Mouse (Mus musculus): ENCODE data around the gene Kras. TPM values are rescaled to one million over a fixed set of nuclear protein-coding genes. Genes with fewer than 3 reads are reported as not detected.

The Kras gene
- polyA plus RNA-seq (2015; fragmentation: Nextera tagmentation; extraction: Ambion mirVana), result 41.1 and 44.1 TPM in 2 replicates

DNA sequence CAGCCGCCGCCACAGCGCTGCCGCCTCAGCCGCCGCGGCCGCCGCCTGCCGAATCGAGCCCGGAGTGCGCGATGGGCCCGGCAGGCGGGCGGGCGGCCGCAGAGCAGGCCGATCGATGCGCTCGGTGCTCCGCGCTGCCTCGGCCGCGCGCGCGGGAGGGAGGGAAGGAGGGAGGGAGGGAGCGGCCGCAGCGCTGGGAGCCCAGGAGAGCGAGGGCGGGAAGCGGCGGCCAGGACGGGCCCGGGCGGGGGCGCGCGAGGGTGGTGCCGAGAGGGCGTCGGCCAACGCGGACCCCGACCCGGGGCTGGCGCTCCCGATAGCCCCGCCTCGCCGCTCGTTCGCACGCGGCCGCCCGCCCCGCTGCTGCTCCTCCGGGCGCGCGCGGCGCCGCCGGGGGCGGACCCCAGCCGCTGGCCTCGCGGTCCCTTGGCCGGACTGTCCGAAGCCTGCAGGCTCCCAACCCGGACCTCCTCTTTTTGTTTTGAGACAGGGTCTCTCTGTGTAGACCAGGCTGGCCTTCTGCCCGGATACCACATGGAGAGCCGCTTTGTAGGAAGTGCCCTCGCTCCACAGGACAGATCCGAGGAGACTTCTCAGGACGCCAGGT lies at the start of gene Kras:
Gene Kras, minus strand, starts transcription at position 55 of the 607 bp plus-strand sequence.
- 0% methylated on average over 68 of the region's 83 CpGs for WGBS (ENCODE audit: insufficient replicate concordance)

DNA sequence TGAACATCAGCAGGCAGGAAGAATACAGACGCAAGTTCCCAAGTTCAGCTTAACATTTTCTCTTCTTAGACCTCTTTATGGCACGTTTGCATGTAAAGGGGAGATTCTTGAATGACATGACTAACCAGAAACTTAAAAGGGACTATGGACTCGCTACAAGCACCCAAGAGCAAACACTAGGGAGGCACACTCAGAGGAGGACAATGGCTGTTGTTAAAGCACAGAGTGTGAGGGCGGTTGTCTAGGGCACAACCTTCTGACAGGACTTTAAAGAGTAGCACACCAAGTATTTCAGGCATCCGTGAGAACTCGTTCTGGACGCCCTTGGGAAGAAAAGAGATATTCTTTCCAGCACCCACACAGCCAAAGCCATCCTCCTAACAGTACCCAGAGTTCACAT lies 47.6 kb upstream of the Kras start:
- no peak for ATAC-seq (ENCODE audit: low read depth)
- no peaks in the 10 kb centered on the region for H3K9me3 ChIP-seq (replicated peaks; ENCODE audit: control insufficient read depth, low read length)
- H3K4me2 ChIP-seq (ENCODE audit: low read depth, low read length), result no peak overlapping the region
- no peaks in the 10 kb centered on the region for H3K36me3 ChIP-seq (ENCODE audit: control insufficient read depth, insufficient read depth)
- no peaks in the 10 kb centered on the region for H3K27me3 ChIP-seq (ENCODE audit: control insufficient read depth, insufficient read depth, low read depth, low read length)
- no peak overlapping the region for H3K4me3 ChIP-seq (ENCODE audit: low read depth, low read length)
- 47% methylated on average over 7 of the region's 7 CpGs for WGBS (ENCODE audit: insufficient replicate concordance)
- H3K27ac ChIP-seq (ENCODE audit: low read length), result no peak overlapping the region
- H3K9ac ChIP-seq (ENCODE audit: low read depth, low read length), result no peak overlapping the region
- H3K4me1 ChIP-seq (ENCODE audit: control insufficient read depth, low read depth, low read length), result no peaks in the 10 kb centered on the region; the same call in 1 of the 2 replicates

More for the DNA sequence above, at the start of gene Kras:
- Histone ChIP-seq H3K9ac (ENCODE audit: low read depth, low read length) (peak within 1 kb of the TSS; percentile 97), H3K9me3 (replicated peaks; ENCODE audit: control insufficient read depth, low read length) (no peaks in the 10 kb centered on the region), H3K4me2 (ENCODE audit: low read depth, low read length) (peak within 1 kb of the TSS; percentile 98), H3K27ac (ENCODE audit: low read length) (peak within 1 kb of the TSS; percentile 85), H3K4me1 (ENCODE audit: control insufficient read depth, low read depth, low read length) (peaks cover 18% of the 10 kb centered on the region), H3K36me3 (ENCODE audit: control insufficient read depth, insufficient read depth) (peaks cover 11% of the 10 kb centered on the region), H3K27me3 (ENCODE audit: control insufficient read depth, insufficient read depth, low read depth, low read length) (0 out of 2 replicates have a peak, but pooled peaks cover 3% of the 10 kb centered on the region), H3K4me3 (ENCODE audit: low read depth, low read length) (peak within 1 kb of the TSS; percentile 93)
- ATAC-seq (ENCODE audit: low read depth), result peak; percentile 90

DNA sequence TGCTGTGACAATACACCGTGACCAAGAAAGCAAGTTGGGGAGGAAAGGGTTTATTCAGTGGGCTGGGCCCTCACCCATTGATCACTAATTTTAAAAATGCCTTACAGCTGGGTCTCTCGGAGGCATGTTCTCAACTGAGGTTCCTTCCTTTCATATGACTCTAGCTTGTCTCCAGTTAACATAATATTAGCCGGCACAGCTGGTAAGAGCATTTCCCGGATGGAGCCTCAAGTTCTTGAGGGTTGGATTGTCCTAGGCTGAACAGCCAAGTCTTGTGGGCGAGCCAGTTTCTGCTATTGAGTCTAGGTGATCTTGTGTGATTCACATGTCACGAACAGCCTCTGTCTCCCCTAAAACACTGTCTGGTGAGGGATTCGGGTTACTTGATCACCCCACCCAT lies 46.9 kb upstream of the Kras start:
- WGBS (ENCODE audit: insufficient replicate concordance), result 60% methylated on average over 7 of the region's 7 CpGs
- H3K27me3 ChIP-seq (ENCODE audit: control insufficient read depth, insufficient read depth, low read depth, low read length), result no peaks in the 10 kb centered on the region
- H3K4me1 ChIP-seq (ENCODE audit: control insufficient read depth, low read depth, low read length), result no peaks in the 10 kb centered on the region; the same call in 1 of the 2 replicates
- H3K4me3 ChIP-seq (ENCODE audit: low read depth, low read length), result no peak overlapping the region
- no peak overlapping the region for H3K27ac ChIP-seq (ENCODE audit: low read length)
- no peak overlapping the region for H3K4me2 ChIP-seq (ENCODE audit: low read depth, low read length)
- no peak overlapping the region for H3K9ac ChIP-seq (ENCODE audit: low read depth, low read length)
- no peaks in the 10 kb centered on the region for H3K9me3 ChIP-seq (replicated peaks; ENCODE audit: control insufficient read depth, low read length)
- no peaks in the 10 kb centered on the region for H3K36me3 ChIP-seq (ENCODE audit: control insufficient read depth, insufficient read depth)
- no peak for ATAC-seq (ENCODE audit: low read depth)

DNA sequence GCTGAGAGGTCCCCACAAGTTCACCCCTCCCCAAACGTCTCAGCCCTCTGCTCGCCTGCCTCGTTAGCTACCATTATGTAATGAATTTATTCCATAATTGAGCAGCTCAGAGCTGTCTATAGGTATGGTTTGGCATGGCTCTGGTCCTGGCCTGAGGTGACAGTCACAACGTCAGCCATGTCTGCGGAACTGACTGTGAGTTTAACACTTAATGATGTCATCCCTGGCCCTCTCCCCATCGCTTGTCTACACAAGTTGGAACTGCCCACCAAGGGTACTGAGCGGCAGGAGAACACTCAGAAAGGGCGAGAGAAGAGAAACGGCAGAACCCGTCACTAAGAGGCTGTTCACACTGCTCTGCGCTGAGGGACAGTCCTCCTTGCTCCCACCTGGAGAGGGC lies 45.1 kb upstream of the Kras start:
- no peak for ATAC-seq (ENCODE audit: low read depth)
- H3K27ac ChIP-seq (ENCODE audit: low read length), result no peak overlapping the region
- H3K4me3 ChIP-seq (ENCODE audit: low read depth, low read length), result no peak overlapping the region
- no peaks in the 10 kb centered on the region for H3K36me3 ChIP-seq (ENCODE audit: control insufficient read depth, insufficient read depth)
- H3K9me3 ChIP-seq (replicated peaks; ENCODE audit: control insufficient read depth, low read length), result no peaks in the 10 kb centered on the region
- H3K4me1 ChIP-seq (ENCODE audit: control insufficient read depth, low read depth, low read length), result no peaks in the 10 kb centered on the region; the same call in 1 of the 2 replicates
- no peak overlapping the region for H3K9ac ChIP-seq (ENCODE audit: low read depth, low read length)
- H3K27me3 ChIP-seq (ENCODE audit: control insufficient read depth, insufficient read depth, low read depth, low read length), result no peaks in the 10 kb centered on the region
- WGBS (ENCODE audit: insufficient replicate concordance), result 67% methylated on average over 11 of the region's 11 CpGs
- H3K4me2 ChIP-seq (ENCODE audit: low read depth, low read length), result no peak overlapping the region

DNA sequence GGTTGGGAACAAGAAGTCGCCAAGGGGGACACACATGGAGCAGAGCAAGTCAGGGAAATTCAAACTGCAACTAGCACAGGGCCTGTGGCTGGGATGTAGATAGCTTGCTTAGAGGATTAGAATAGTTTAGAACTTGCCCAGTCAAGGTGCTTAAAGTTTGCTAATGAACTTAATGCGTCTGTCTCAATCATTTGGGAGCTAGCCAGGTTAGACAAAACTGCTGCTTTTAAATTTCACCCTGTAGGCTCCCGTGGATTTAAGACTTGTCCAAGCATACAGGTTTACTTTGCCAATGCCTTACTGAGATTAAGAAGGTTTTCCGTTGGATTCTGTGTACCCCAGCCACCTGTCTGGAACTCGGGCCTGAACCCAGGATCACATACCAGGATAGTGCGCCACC lies 43.1 kb upstream of the Kras start:
- 60% methylated on average over 6 of the region's 6 CpGs for WGBS (ENCODE audit: insufficient replicate concordance)
- no peaks in the 10 kb centered on the region for H3K36me3 ChIP-seq (ENCODE audit: control insufficient read depth, insufficient read depth)
- no peaks in the 10 kb centered on the region for H3K9me3 ChIP-seq (replicated peaks; ENCODE audit: control insufficient read depth, low read length)

DNA sequence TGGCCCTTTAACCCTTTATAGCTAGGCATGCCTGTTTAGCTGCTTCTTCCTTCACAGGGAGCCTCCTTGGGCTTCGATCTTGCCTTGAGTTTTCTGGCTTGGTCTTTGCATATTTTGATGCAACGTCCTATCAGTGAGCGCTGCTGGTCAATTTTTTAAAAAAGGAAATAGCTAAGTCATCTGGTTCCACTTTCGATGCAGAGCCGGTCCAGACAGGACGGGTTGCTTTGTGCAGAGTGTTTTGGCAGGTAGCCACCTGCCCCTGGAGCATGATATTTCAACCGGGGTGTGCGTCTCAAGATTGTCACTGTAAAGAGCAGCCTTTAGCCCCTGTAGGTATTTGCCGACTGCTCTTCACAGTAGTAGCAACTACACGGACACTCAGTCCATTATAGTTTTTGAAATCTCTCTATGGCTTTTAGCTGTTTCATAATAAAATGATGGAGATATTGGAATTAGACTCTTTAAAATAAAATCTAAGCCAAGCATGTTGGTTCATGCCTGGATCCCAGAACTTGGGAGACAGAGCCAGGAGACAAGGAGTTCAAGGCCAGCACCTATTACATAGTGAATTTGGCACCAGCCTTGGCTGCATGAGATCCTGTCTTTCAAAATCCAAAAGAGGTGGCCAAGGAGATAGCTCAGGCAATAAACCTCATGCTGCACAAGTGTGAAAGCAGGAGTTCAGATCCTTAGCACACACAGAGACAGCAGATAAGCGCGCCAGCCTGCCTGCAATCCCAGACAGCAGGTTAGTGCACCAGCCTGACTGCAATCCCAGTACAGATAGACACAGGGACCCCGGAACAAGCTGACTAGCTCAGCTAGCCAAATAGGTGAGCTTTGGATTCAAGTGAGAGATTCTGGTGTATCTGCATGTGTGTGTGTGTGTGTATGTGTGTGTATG lies 41.6 kb upstream of the Kras start:
- no peak overlapping the region for H3K27ac ChIP-seq (ENCODE audit: low read length)
- ATAC-seq (ENCODE audit: low read depth), result no peak
- no peaks in the 10 kb centered on the region for H3K4me1 ChIP-seq (ENCODE audit: control insufficient read depth, low read depth, low read length)
- H3K27me3 ChIP-seq (ENCODE audit: control insufficient read depth, insufficient read depth, low read depth, low read length), result no peaks in the 10 kb centered on the region
- H3K4me2 ChIP-seq (ENCODE audit: low read depth, low read length), result no peak overlapping the region
- no peaks in the 10 kb centered on the region for H3K36me3 ChIP-seq (ENCODE audit: control insufficient read depth, insufficient read depth)
- H3K4me3 ChIP-seq (ENCODE audit: low read depth, low read length), result no peak overlapping the region
- H3K9ac ChIP-seq (ENCODE audit: low read depth, low read length), result no peak overlapping the region
- 47% methylated on average over 13 of the region's 13 CpGs for WGBS (ENCODE audit: insufficient replicate concordance)
- H3K9me3 ChIP-seq (replicated peaks; ENCODE audit: control insufficient read depth, low read length), result no peaks in the 10 kb centered on the region

More for the DNA sequence above, 43.1 kb upstream of the Kras start:
- no peak overlapping the region for H3K27ac ChIP-seq (ENCODE audit: low read length)
- no peaks in the 10 kb centered on the region; the same call in 1 of the 2 replicates for H3K4me1 ChIP-seq (ENCODE audit: control insufficient read depth, low read depth, low read length)
- H3K27me3 ChIP-seq (ENCODE audit: control insufficient read depth, insufficient read depth, low read depth, low read length), result no peaks in the 10 kb centered on the region
- H3K9ac ChIP-seq (ENCODE audit: low read depth, low read length), result no peak overlapping the region
- no peak overlapping the region for H3K4me2 ChIP-seq (ENCODE audit: low read depth, low read length)
- H3K4me3 ChIP-seq (ENCODE audit: low read depth, low read length), result no peak overlapping the region
- no peak for ATAC-seq (ENCODE audit: low read depth)

DNA sequence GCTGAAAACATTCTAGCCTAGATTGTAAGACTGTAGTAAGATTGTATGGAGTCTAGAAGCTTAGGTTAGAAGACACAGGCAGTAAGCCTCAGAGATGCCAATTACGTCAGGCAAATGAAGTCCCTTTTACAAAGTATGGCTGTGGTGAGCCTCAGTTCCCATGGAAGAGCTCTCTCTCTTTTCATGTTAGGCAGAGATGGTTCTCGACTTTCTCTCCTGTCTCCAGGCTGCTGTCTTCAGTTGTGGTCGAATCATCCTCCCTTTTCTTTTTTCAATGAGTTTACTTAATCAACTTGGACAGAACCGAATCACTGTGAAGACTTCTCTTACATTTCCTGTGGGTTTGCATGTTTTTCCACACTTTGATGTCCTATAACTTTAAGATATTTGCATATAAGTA lies 35.6 kb upstream of the Kras start:
- Histone ChIP-seq H3K4me2 (ENCODE audit: low read depth, low read length) (no peak overlapping the region), H3K27me3 (ENCODE audit: control insufficient read depth, insufficient read depth, low read depth, low read length) (no peaks in the 10 kb centered on the region), H3K27ac (ENCODE audit: low read length) (no peak overlapping the region), H3K9me3 (replicated peaks; ENCODE audit: control insufficient read depth, low read length) (no peaks in the 10 kb centered on the region), H3K4me3 (ENCODE audit: low read depth, low read length) (no peak overlapping the region), H3K9ac (ENCODE audit: low read depth, low read length) (no peak overlapping the region), H3K4me1 (ENCODE audit: control insufficient read depth, low read depth, low read length) (no peaks in the 10 kb centered on the region), H3K36me3 (ENCODE audit: control insufficient read depth, insufficient read depth) (no peaks in the 10 kb centered on the region)
- no peak for ATAC-seq (ENCODE audit: low read depth)
- WGBS (ENCODE audit: insufficient replicate concordance), result 60% methylated on average over 4 of the region's 4 CpGs

DNA sequence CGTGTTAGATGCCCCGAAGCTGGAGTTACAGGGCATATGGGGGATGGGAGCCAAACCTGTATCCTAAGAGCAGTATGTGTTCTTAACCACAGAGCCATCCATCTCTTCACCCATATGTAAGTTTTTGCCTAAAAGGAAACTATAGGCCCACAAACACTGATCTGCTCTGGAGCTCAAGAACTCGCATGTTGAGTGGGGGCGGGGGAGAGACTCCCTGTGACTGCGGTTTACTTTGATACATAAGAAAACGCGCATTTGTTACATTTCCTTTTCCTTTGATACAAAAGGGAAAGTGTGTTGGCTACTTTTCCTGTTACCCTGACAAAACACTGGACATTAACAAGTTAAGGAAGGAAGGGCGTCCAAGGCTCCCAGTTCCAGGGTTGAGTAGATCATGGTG lies 34.2 kb upstream of the Kras start:
- H3K9ac ChIP-seq (ENCODE audit: low read depth, low read length), result no peak overlapping the region
- H3K9me3 ChIP-seq (replicated peaks; ENCODE audit: control insufficient read depth, low read length), result no peaks in the 10 kb centered on the region
- H3K36me3 ChIP-seq (ENCODE audit: control insufficient read depth, insufficient read depth), result no peaks in the 10 kb centered on the region
- no peaks in the 10 kb centered on the region for H3K4me1 ChIP-seq (ENCODE audit: control insufficient read depth, low read depth, low read length)
- H3K4me3 ChIP-seq (ENCODE audit: low read depth, low read length), result no peak overlapping the region
- no peak for ATAC-seq (ENCODE audit: low read depth)
- H3K27ac ChIP-seq (ENCODE audit: low read length), result no peak overlapping the region
- H3K4me2 ChIP-seq (ENCODE audit: low read depth, low read length), result no peak overlapping the region
- WGBS (ENCODE audit: insufficient replicate concordance), result 77% methylated on average over 8 of the region's 8 CpGs
- H3K27me3 ChIP-seq (ENCODE audit: control insufficient read depth, insufficient read depth, low read depth, low read length), result no peaks in the 10 kb centered on the region
